Mouse (Mus musculus) cerebellum, adult 2 months (tissue): ENCODE measurements around the gene Acot4. TPM values are rescaled to one million over a fixed set of nuclear protein-coding genes. Genes with fewer than 3 reads are reported as not detected.
"Not testable (repeated sequence)": the region's sequence is repeated elsewhere in the genome, so short reads cannot be mapped to it uniquely, and the experiment has no call there.

Source experiments
- DNase-seq, 2 experiments: peaks; one replicate each; pipeline ENCODE4 v3.0.0; 2021
- H3K27ac ChIP-seq: fragments of 200-500 bp; 2 replicates; pipeline ENCODE4 v1.5.1; 2012; ENCODE audit warnings: low read length, control low read depth, inconsistent platforms; ENCODE audit not compliant: insufficient read depth
- H3K27me3 ChIP-seq: fragments of 200-500 bp; 2 replicates; pipeline ENCODE4 v1.6.1; 2012; ENCODE audit warnings: inconsistent platforms, mild to moderate bottlenecking, low read length, moderate library complexity; ENCODE audit not compliant: control insufficient read depth, insufficient read depth
- H3K4me1 ChIP-seq: fragments of 200-500 bp; 2 replicates; pipeline ENCODE4 v1.6.1; 2011; ENCODE audit warnings: low read length; ENCODE audit not compliant: control insufficient read depth, insufficient read depth
- H3K4me3 ChIP-seq: fragments of 200-500 bp; replicated peaks from 2 replicates; pipeline ENCODE3; 2011; ENCODE audit warnings: mild to moderate bottlenecking, low read depth, low read length, control low read depth; ENCODE audit not compliant: insufficient read depth
- CTCF ChIP-seq: fragments of 200-500 bp; IDR thresholded peaks from 2 replicates; pipeline ENCODE4 v1.5.1; 2011; ENCODE audit warnings: low read depth, mild to moderate bottlenecking, control low read depth, low read length, moderate library complexity, borderline replicate concordance; ENCODE audit not compliant: insufficient read depth
- POLR2A ChIP-seq: fragments of 200-500 bp; IDR thresholded peaks from 2 replicates; pipeline ENCODE4 v1.6.1; 2011; ENCODE audit warnings: low read length, control low read depth, borderline replicate concordance; ENCODE audit not compliant: insufficient read depth
- WGBS: fragments of 180-500 bp; shearing (Covaris S2); methylation state at CpG from one replicate; pipeline ENCODE4 v1.1.7; 2018; 5-methylcytosine and 5-hydroxymethylcytosine counted together
- polyA plus RNA-seq: library from polyadenylated mRNA; depleted of rRNA; stranded (reverse); fragments of >200 nt; gene quantifications from 2 replicates; pipeline ENCODE4 v1.2.3, GENCODE M21; 2012

Gene Acot4
- polyA plus RNA-seq, 1 experiment, result 0.43 TPM

DNA sequence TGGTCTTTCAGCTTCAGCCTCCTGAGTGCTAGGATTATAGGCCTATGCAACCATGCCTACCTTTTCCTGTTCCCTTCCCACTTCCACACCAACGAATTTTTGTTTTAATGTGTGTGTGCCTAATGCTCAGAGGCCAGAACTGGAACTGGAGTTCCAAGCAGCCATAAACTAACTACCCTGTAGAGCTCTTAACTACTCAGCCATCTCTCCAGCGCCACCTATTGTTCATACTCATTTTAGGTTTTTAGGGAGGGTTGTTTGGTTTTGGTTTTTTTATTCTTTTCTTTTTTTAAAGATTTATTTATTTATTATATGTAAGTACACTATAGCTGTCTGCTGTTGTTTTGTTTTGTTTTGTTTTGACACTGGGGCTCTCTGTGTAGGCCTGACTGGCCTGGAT, 22.8 kb downstream of the Acot4 start:
- H3K27me3 ChIP-seq, result no peaks in the 10 kb centered on the region
- H3K27ac ChIP-seq, result no peak overlapping the region
- peak; percentile 24; the same call in 1 of the 2 replicates for TF ChIP-seq CTCF
- no peak for TF ChIP-seq POLR2A
- WGBS, result 30% methylated on average over 2 of the region's 2 CpGs
- no peaks in the 10 kb centered on the region for H3K4me1 ChIP-seq
- no peak overlapping the region for H3K4me3 ChIP-seq
- DNase-seq, result peak in 1 of 2 experiments; percentile 21

DNA sequence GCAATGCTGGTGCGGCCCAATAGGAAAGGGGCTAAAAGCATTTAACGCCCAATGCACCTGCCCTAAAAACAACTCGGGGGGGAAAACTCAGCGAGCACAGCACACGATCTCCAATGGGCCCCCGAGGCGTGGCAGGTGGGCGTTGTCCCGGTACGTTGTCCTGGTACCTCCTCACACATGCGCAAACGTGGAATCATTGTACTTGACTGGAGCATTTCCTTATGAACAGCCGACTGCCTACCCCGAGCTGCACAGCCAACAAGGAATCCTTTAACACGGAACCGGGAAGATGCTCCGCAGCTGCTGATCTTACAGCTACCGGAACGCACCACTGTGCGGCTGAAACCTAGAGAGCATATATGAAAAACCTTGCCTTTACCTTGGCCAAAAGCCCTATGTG, 24.2 kb downstream of the Acot4 start:
- DNase-seq, result no peak
- no peaks in the 10 kb centered on the region for H3K27me3 ChIP-seq
- whole genome bisulfite sequencing, result 93% methylated on average over 20 of the region's 20 CpGs
- H3K4me1 ChIP-seq, result no peaks in the 10 kb centered on the region
- TF ChIP-seq POLR2A, result no peak
- TF ChIP-seq CTCF, result no peak
- H3K27ac ChIP-seq, result no peak overlapping the region
- no peak overlapping the region for H3K4me3 ChIP-seq

DNA sequence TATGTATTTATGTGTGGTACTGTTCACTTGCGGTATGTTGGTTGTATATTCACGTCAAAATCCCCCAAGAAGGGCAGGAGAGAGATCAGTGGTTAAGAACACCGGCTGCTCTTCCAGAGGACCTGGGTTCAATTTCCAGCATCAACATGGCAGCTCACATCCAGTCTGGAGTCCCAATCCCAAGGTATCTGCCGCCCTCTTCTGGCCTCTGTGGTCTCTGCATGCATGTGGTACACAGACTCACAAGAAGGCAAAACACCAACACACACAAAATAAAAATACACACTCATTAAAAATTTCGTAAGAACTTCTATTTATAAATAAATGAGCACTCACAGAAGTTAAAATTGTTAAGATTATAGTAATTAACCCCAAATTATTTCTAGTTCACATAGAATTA, 25.0 kb downstream of the Acot4 start:
- TF ChIP-seq CTCF (no peak), POLR2A (no peak)
- DNase-seq, result no peak
- WGBS, result 80% methylated on average over 5 of the region's 5 CpGs
- Histone ChIP-seq H3K4me3 (no peak overlapping the region), H3K27ac (no peak overlapping the region), H3K27me3 (no peaks in the 10 kb centered on the region), H3K4me1 (no peaks in the 10 kb centered on the region)

DNA sequence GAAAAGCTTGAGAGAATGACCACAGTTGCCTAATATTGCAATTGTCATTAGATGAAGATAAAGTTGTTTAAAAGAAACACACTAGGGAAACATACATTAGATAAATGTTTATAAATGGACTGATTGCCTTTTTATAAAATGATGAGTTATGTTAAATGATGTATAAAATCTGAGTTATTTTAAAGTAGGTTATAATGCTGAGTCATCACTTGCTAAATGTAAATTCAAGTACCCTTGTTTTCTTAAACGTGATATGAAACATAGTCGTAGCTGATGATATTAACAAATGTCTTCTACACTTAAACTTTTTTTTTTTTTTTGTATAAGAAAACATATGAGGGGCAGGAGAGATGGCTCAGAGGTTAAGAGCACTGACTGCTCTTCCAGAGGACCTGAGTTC, 25.7 kb downstream of the Acot4 start:
- H3K27me3 ChIP-seq, result no peaks in the 10 kb centered on the region
- no peak overlapping the region for H3K4me3 ChIP-seq
- no peaks in the 10 kb centered on the region for H3K4me1 ChIP-seq
- 91% methylated on average over 2 of the region's 2 CpGs for WGBS
- no peak overlapping the region for H3K27ac ChIP-seq
- TF ChIP-seq POLR2A, result no peak
- TF ChIP-seq CTCF, result no peak
- no peak for DNase-seq

DNA sequence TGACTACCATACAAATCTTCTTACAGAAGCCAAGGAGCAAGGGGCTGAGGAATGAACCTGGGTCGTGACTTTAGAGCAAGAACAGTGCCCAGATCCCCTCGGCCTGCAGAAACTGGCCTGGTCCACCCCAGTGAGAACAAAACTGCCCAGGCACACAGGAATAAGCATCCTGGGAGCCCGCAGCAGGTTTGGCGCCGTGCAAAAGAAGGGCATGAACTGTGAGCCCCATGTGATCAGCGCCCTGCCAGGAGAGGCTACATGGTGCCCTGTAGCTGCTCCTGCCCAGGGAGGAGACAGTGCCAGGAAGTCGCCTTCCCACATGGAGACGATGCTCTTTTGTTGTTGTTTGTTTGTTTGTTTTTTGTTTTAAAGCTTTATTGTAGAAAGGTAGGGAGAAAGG, 26.4 kb downstream of the Acot4 start:
- no peak overlapping the region for H3K4me3 ChIP-seq
- TF ChIP-seq POLR2A (no peak), CTCF (no peak)
- WGBS, result 45% methylated on average over 8 of the region's 8 CpGs
- H3K4me1 ChIP-seq, result no peaks in the 10 kb centered on the region
- H3K27me3 ChIP-seq, result no peaks in the 10 kb centered on the region
- no peak for DNase-seq
- H3K27ac ChIP-seq, result no peak overlapping the region

DNA sequence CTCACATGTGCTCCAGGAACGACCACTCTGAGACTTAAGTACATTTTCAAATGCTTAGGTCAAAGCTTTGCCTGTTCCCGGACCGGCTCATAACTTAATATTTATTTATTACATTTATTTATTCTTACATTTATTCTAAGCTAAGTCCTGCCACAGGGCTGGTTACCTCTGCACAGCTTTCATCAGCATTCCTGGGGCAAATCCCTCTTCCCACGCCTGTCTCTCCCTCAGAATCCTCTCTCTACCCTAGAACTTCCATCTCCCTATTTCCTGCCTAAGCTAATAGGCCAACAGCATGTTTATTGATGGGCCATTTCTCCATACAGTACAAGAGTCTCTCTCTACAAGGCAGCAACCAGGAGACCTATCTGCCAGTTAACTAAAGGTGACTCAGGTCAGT, 29.6 kb downstream of the Acot4 start:
- 90% methylated on average over 4 of the region's 4 CpGs for WGBS
- TF ChIP-seq CTCF, result no peak
- no peak for TF ChIP-seq POLR2A
- Histone ChIP-seq H3K4me3 (no peak overlapping the region), H3K4me1 (no peaks in the 10 kb centered on the region), H3K27ac (no peak overlapping the region), H3K27me3 (no peaks in the 10 kb centered on the region; the same call in 1 of the 2 replicates)
- no peak for DNase-seq

DNA sequence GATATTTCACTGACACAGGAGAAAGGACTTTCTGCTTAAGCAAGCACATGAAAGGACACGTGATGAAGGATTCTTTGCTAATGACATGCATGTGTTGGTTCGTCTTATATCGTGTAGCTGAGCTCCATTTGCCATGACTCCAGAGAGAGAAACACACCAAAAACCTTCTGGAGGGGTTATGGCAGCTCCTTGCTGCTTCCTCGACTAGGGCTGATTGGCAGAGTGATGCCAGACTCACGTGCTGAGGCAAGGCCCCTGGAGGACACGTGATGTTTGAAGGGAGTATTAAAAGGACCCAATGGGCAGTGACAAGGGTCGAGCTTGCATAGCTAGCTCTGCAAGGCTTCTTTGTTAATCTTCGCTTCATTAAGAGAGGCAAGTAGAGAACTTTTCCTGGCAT, 30.1 kb downstream of the Acot4 start:
- Histone ChIP-seq H3K27me3 (no peaks in the 10 kb centered on the region; the same call in 1 of the 2 replicates), H3K4me3 (no peak overlapping the region), H3K4me1 (no peaks in the 10 kb centered on the region), H3K27ac (no peak overlapping the region)
- WGBS, result 61% methylated on average over 8 of the region's 8 CpGs
- no peak for DNase-seq
- no peak for TF ChIP-seq CTCF
- no peak for TF ChIP-seq POLR2A

DNA sequence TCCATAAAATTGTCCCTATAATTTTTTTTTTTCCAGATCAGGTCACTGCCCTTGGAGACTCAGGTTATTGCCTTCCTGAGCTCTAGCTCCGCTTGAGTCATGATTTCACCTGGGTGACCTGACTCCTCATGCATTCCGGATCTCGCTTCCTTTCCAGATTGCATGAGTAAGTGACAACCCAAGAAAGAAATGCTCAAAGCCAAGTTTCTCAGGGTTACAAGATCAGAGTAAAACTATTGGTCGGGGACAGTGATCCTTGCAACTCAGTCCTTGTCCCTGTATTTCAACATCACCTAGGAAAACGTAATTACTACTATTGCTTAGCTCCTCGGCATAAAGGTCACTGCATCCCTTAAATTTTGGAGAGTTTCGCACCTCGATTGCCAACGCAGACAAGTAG, 30.8 kb downstream of the Acot4 start, which contains the start of gene Acot5:
Gene Acot5, plus strand, starts transcription at position 340 of the 400 bp plus-strand sequence.
- Histone ChIP-seq H3K27ac (no peak within 1 kb of the TSS), H3K4me3 (peak within 1 kb of the TSS; percentile 44), H3K4me1 (no peaks in the 10 kb centered on the region), H3K27me3 (no peaks in the 10 kb centered on the region; the same call in 1 of the 2 replicates)
- 53% methylated on average over 9 of the region's 9 CpGs for WGBS
- TF ChIP-seq POLR2A (no peak), CTCF (no peak)
- no peak for DNase-seq

DNA sequence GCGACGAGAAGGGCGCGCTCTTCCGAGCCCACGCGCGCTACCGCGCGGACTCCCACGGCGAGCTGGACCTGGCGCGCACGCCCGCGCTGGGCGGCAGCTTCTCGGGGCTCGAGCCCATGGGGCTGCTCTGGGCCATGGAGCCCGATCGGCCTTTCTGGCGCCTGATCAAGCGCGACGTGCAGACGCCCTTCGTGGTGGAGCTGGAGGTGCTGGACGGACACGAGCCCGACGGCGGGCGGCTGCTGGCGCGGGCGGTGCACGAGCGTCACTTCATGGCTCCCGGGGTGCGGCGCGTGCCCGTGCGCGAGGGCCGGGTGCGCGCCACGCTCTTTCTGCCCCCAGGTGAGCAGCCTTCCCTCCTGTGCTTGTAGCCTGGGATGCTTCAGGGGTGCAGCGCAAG, 31.4 kb downstream of the Acot4 start:
- WGBS, result 2% methylated on average over 47 of the region's 52 CpGs
- H3K27ac ChIP-seq, result not testable (repeated sequence)

DNA sequence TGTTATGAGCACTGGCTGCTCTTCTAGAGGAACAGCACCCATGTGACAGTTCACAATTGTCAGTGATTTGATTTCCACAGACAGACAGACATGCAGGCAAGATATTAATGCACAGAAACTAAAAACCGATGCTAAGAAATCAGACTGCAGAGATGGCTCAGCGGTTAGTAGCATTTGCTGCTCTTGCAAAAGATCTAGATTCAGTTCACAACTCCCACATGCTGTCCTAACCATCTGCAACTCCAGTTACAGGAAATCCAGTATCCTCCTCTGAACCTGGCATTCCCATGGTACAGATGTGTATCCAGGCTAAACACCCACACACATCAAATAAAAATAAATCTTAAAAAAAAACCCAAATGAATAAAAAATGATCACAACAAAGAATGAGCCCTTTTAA, 33.5 kb downstream of the Acot4 start:
- H3K27ac ChIP-seq, result no peak overlapping the region
- TF ChIP-seq CTCF (no peak), POLR2A (no peak)
- no peaks in the 10 kb centered on the region; the same call in 1 of the 2 replicates for H3K27me3 ChIP-seq
- H3K4me3 ChIP-seq, result no peak overlapping the region
- WGBS, result 89% methylated on average over 2 of the region's 2 CpGs
- H3K4me1 ChIP-seq, result no peaks in the 10 kb centered on the region
- DNase-seq, result no peak

More for the DNA sequence above, 31.4 kb downstream of the Acot4 start:
- H3K4me1 ChIP-seq, H3K27me3 ChIP-seq: not testable (repeated sequence)
- H3K4me3 ChIP-seq, result peak overlapping the region; percentile 44
- DNase-seq, result peak; percentile 41 to 58
